Mouse (Mus musculus) midbrain, embryonic 16.5 days (tissue): ENCODE measurements around the gene Tnfrsf1a. TPM values are rescaled to one million over a fixed set of nuclear protein-coding genes. Genes with fewer than 3 reads are reported as not detected.

Experiments used
- ATAC-seq: fragments of 200-750 bp; cut with Nextera tagmentation; 2 replicates; pipeline ENCODE4 v1.8.0; 2017; ENCODE audit warnings: moderate TSS enrichment
- H3K27ac ChIP-seq: fragments of 300-500 bp; sonication (generic); 2 replicates; pipeline ENCODE4 v1.5.1; 2014; ENCODE audit warnings: mild to moderate bottlenecking, low read length, mixed read lengths
- H3K27me3 ChIP-seq: fragments of 300-500 bp; sonication (generic); 2 replicates; pipeline ENCODE4 v1.6.1; 2014; ENCODE audit warnings: low read depth, low read length, mixed read lengths; ENCODE audit not compliant: control insufficient read depth, insufficient read depth
- H3K36me3 ChIP-seq: fragments of 300-500 bp; sonication (generic); 2 replicates; pipeline ENCODE4 v1.6.1; 2014; ENCODE audit warnings: mild to moderate bottlenecking, low read length, moderate library complexity, mixed read lengths; ENCODE audit not compliant: control insufficient read depth, insufficient read depth
- H3K4me1 ChIP-seq: fragments of 300-500 bp; sonication (generic); 2 replicates; pipeline ENCODE4 v1.6.1; 2014; ENCODE audit warnings: mild to moderate bottlenecking, low read length, mixed read lengths; ENCODE audit not compliant: control insufficient read depth, insufficient read depth
- H3K4me2 ChIP-seq: fragments of 300-500 bp; sonication (generic); 2 replicates; pipeline ENCODE4 v1.6.1; 2014; ENCODE audit warnings: mild to moderate bottlenecking, low read length, mixed read lengths
- H3K4me3 ChIP-seq: fragments of 300-500 bp; sonication (generic); 2 replicates; pipeline ENCODE4 v1.5.1; 2014; ENCODE audit warnings: low read depth, mild to moderate bottlenecking, low read length, moderate library complexity, mixed read lengths
- H3K9ac ChIP-seq: fragments of 300-500 bp; sonication (generic); 2 replicates; pipeline ENCODE4 v1.6.1; 2014; ENCODE audit warnings: low read depth, low read length, mixed read lengths
- H3K9me3 ChIP-seq: fragments of 300-500 bp; sonication (generic); replicated peaks from 2 replicates; pipeline ENCODE4 v1.6.1; 2014; ENCODE audit warnings: mild to moderate bottlenecking, low read length, mixed read lengths; ENCODE audit not compliant: control insufficient read depth, poor library complexity, severe bottlenecking
- WGBS: fragments of 180-500 bp; shearing (Covaris S2); extraction: QIAGEN DNeasy Blood & Tissue Kit; methylation state at CpG from one replicate; pipeline ENCODE4 v1.1.7; 2014; 5-methylcytosine and 5-hydroxymethylcytosine counted together
- polyA plus RNA-seq: library from polyadenylated mRNA; unstranded; fragments of >200 nt; fragmentation: Nextera tagmentation; extraction: Ambion mirVana; gene quantifications from 2 replicates; pipeline ENCODE4 v1.2.1, GENCODE M21; 2015

Tnfrsf1a gene
- polyA plus RNA-seq, 1 experiment from 2014 or later = 11.2 TPM

GRCm38 (mm10) chr6:125320323-125320722 is 28.8 kb upstream of the Tnfrsf1a start, which contains the start of gene Scnn1a:
Gene Scnn1a (plus strand): TSS chr6:125320659.
- no peak within 1 kb of the TSS for H3K9ac ChIP-seq
- no peak for ATAC-seq
- 95% methylated on average over 1 of the region's 1 CpGs for WGBS

GRCm38 (mm10) chr6:125321114-125321855 is 27.9 kb upstream of the Tnfrsf1a start:
- H3K9ac ChIP-seq = no peak overlapping the region
- 7% methylated on average over 25 of the region's 26 CpGs for WGBS

More at GRCm38 (mm10) chr6:125320323-125320722, 28.8 kb upstream of the Tnfrsf1a start, which contains the start of gene Scnn1a:
- H3K27me3 ChIP-seq = peaks cover 22% of the 10 kb centered on the region
- H3K4me2 ChIP-seq = no peak within 1 kb of the TSS
- H3K4me1 ChIP-seq = no peaks in the 10 kb centered on the region
- H3K9me3 ChIP-seq = no peaks in the 10 kb centered on the region
- no peak within 1 kb of the TSS for H3K27ac ChIP-seq
- no peak within 1 kb of the TSS for H3K4me3 ChIP-seq
- no peaks in the 10 kb centered on the region for H3K36me3 ChIP-seq

DNA sequence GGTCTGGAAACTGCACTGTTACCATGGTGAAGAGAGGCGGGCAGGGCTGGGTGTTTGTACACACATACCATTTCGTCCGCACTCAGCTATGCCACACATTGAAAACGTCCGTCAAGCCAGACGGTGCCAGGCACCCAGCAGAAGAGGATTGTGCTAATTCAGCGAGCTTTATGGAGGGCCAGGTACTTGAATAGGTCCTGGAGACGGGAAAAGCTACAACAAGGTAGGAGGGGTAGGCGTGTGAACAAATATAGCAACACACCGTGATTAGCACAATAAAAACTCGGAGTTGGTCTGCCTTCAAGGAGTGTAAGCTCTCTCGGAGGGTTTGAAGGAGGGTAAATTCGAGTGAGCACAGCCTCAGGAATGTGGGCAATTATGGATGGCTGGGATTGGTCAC is 26.4 kb upstream of the Tnfrsf1a start:
- WGBS = 60% methylated on average over 13 of the region's 13 CpGs
- Histone ChIP-seq H3K4me1 (no peaks in the 10 kb centered on the region), H3K27me3 (peaks cover 22% of the 10 kb centered on the region), H3K27ac (no peak overlapping the region), H3K36me3 (no peaks in the 10 kb centered on the region), H3K4me2 (no peak overlapping the region), H3K4me3 (no peak overlapping the region), H3K9ac (no peak overlapping the region), H3K9me3 (no peaks in the 10 kb centered on the region)
- no peak for ATAC-seq

More at GRCm38 (mm10) chr6:125321114-125321855, 27.9 kb upstream of the Tnfrsf1a start:
- no peak overlapping the region for H3K4me3 ChIP-seq
- no peak overlapping the region for H3K27ac ChIP-seq
- no peaks in the 10 kb centered on the region for H3K36me3 ChIP-seq
- peaks cover 22% of the 10 kb centered on the region for H3K27me3 ChIP-seq
- H3K4me1 ChIP-seq = no peaks in the 10 kb centered on the region
- H3K9me3 ChIP-seq = no peaks in the 10 kb centered on the region
- no peak for ATAC-seq
- H3K4me2 ChIP-seq = no peak overlapping the region

DNA sequence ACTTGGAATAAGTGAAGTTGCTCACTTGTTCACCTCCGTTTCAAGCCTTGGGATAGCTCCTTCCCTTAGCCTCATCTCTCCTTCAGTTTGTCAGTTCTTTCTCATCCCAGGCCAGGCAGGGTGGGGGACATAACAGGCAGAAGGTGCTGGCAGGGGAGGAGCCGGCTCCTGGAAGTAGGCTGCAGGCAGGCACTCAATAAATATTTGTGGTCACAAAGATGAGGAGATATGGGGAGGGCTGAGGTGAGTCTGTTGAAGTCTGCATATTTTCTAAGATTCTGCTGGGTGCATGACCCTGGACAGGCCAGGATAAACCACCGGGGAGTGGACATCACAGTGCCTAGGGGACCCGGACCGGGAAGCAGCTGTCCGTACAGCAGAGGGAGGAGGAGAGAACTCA is 25.6 kb upstream of the Tnfrsf1a start:
- Histone ChIP-seq H3K4me1 (no peaks in the 10 kb centered on the region), H3K27me3 (peaks cover 22% of the 10 kb centered on the region), H3K4me3 (no peak overlapping the region), H3K9me3 (no peaks in the 10 kb centered on the region), H3K4me2 (no peak overlapping the region), H3K9ac (no peak overlapping the region), H3K27ac (no peak overlapping the region), H3K36me3 (no peaks in the 10 kb centered on the region)
- no peak for ATAC-seq
- WGBS = 69% methylated on average over 6 of the region's 6 CpGs

DNA sequence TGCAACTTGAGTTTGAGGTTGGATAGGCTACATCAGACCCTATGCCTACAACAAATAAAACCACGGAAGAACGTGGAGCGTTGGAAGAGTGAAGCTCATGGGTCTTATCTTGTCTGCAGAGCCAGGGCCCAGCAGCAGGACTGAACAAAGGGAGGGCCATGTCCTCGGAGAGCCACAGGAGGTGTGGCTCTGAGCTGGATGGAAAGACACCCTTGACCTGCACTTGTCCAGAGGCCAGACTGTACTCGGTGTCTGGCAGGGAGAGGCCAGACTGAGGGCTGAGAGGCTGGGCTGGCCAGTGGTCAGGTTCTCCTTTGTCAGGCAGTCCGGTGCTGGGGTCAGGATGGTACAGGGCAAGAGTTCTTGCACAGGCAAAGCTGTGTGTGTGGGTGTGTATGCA is 23.8 kb upstream of the Tnfrsf1a start:
- Histone ChIP-seq H3K27ac (no peak overlapping the region), H3K27me3 (peaks cover 20% of the 10 kb centered on the region), H3K9ac (no peak overlapping the region), H3K36me3 (no peaks in the 10 kb centered on the region), H3K4me2 (no peak overlapping the region), H3K4me3 (no peak overlapping the region), H3K9me3 (no peaks in the 10 kb centered on the region), H3K4me1 (no peaks in the 10 kb centered on the region)
- WGBS = 72% methylated on average over 6 of the region's 6 CpGs
- ATAC-seq = no peak

DNA sequence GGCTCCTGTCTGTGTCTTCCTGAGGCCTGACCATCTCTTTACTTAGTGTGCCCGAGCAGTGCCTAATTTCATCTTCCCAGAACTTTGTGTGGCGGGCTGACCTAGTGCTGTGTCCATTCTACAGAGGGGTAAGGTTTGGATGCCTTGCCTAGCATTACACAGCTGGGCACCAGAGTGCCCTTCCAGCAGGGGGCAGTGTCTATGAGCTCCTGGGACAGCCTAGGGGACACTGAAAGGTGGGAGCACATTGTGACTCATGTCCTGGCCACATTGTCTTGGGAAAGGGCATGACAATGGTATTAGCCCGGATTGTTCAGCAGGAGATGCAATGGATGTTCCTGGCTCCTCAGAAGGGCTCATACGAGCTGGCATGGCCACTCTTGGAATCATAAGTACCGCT is 20.9 kb upstream of the Tnfrsf1a start:
- 83% methylated on average over 5 of the region's 5 CpGs for WGBS
- Histone ChIP-seq H3K9me3 (no peaks in the 10 kb centered on the region), H3K27ac (no peak overlapping the region), H3K27me3 (no peaks in the 10 kb centered on the region), H3K9ac (no peak overlapping the region), H3K4me2 (no peak overlapping the region), H3K36me3 (no peaks in the 10 kb centered on the region), H3K4me1 (peaks cover 2% of the 10 kb centered on the region; the same call in 1 of the 2 replicates), H3K4me3 (no peak overlapping the region)
- no peak for ATAC-seq

DNA sequence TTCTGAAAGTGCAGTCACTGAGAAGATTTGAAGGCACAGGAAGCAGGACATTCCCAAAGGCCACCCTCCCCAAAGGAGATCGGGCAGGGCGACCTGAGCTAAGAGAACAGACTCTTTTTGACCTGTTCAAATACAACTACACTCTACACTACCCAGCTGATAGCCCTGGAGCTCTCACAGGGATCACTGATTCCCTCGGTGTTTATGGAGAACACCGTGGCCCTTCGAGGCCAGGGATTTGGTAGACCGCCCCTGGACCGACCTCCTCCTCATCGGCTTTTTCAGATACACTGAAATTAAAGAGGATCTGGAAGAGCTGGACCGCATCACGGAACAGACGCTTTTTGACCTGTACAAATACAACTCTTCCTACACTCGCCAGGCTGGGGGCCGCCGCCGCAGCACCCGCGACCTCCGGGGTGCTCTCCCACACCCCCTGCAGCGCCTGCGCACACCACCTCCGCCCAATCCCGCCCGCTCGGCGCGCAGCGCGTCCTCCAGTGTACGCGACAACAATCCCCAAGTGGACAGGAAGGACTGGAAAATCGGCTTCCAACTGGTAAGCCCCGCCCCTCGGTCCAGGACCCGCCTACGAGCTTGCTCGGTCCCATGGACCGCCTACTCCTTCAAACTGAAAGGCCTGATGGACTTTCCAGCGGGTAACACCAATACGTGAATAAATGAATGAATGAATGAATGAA is 18.4 kb upstream of the Tnfrsf1a start:
- H3K9ac ChIP-seq = peak overlapping the region; percentile 71
- H3K4me2 ChIP-seq = peak overlapping the region; percentile 95
- peaks cover 2% of the 10 kb centered on the region; the same call in 1 of the 2 replicates for H3K4me1 ChIP-seq
- ATAC-seq = peak; percentile 89
- no peaks in the 10 kb centered on the region for H3K36me3 ChIP-seq
- H3K4me3 ChIP-seq = peak overlapping the region; percentile 60
- WGBS = under 1% methylated on average over 39 of the region's 39 CpGs
- no peaks in the 10 kb centered on the region for H3K27me3 ChIP-seq
- no peaks in the 10 kb centered on the region for H3K9me3 ChIP-seq
- 0 out of 2 replicates have a peak overlapping the region, but pooled peaks have one; percentile 4 for H3K27ac ChIP-seq

DNA sequence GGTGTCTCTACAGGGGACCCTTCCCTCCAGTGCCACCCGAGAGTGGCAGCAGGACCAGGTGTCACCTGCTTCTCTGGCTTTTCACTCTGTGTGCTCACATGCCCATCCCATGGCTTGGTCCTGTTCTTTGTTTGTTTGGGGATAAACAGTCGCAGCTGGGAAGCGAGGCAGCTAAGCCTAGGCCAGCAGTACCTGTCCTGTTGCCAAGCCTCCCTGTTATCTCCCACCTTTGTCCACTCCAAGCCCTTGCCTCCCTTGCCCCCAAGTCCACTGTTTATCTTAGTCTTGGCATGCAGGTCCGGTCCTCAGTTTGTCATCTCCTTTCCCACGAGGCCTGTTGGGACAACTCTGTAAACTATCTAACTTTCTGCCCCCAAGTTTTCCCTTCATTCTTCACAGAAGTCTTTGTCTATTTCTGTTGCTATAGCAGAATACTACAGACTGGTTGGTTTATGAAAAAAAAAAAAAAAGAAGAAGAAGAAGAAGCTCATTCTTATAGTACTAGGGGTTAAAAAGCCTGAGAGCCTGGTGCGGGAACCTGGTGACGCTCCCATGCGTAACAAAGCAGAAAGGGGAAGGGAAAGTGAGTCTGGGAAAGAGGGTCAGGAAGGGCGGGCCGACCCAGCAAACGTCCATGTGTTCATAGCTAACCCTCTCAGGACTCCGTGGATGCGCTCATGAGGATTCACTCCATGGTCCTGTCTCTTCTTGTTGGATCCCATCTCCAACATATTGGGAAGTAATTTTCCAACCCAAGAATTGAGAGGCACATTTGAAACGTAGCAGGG is 15.9 kb upstream of the Tnfrsf1a start:
- peaks cover 2% of the 10 kb centered on the region; the same call in 1 of the 2 replicates for H3K4me1 ChIP-seq
- 71% methylated on average over 14 of the region's 14 CpGs for WGBS
- no peak overlapping the region for H3K9ac ChIP-seq
- no peak overlapping the region for H3K27ac ChIP-seq
- H3K4me3 ChIP-seq = no peak overlapping the region
- no peak overlapping the region for H3K4me2 ChIP-seq
- ATAC-seq = no peak
- H3K9me3 ChIP-seq = no peaks in the 10 kb centered on the region
- H3K36me3 ChIP-seq = no peaks in the 10 kb centered on the region
- H3K27me3 ChIP-seq = no peaks in the 10 kb centered on the region
